Mouse (Mus musculus) G1E-ER4 (cell line): ENCODE measurements around the gene Bbs9. TPM values are rescaled to one million over a fixed set of nuclear protein-coding genes. Genes with fewer than 3 reads are reported as not detected.

ENCODE experiments used
- GATA1 ChIP-seq: IDR thresholded peaks from one replicate; pipeline ENCODE4 v1.8.0; 2012; ENCODE audit warnings: low read length, inconsistent platforms
- polyA plus RNA-seq: library from polyadenylated mRNA; stranded (reverse); fragments of >175 nt; gene quantifications from 2 replicates; pipeline ENCODE4 v1.2.3, GENCODE M21; 2012

Gene Bbs9
- polyA plus RNA-seq, 1 experiment, result 0.65 TPM

GRCm38 (mm10) chr9:22678496-22678895 is 203.0 kb downstream of the Bbs9 start:
- TF ChIP-seq GATA1, result no peak

- no peak for TF ChIP-seq GATA1
Observed at GRCm38 (mm10) chr9:22679485-22679884, 204.0 kb downstream of the Bbs9 start.

GRCm38 (mm10) chr9:22680031-22680430 is 204.5 kb downstream of the Bbs9 start:
- TF ChIP-seq GATA1, result no peak

GRCm38 (mm10) chr9:22680484-22680883 is 205.0 kb downstream of the Bbs9 start:
- TF ChIP-seq GATA1, result no peak

GRCm38 (mm10) chr9:22683786-22684185 is 208.3 kb downstream of the Bbs9 start:
- no peak for TF ChIP-seq GATA1

- no peak for TF ChIP-seq GATA1
Observed at GRCm38 (mm10) chr9:22686765-22687472, 211.4 kb downstream of the Bbs9 start.

- TF ChIP-seq GATA1, result no peak
Observed at GRCm38 (mm10) chr9:22690234-22690633, 214.7 kb downstream of the Bbs9 start.

GRCm38 (mm10) chr9:22695392-22695791 is 219.9 kb downstream of the Bbs9 start:
- no peak for TF ChIP-seq GATA1

- no peak for TF ChIP-seq GATA1
Observed at GRCm38 (mm10) chr9:22696809-22697374, 221.4 kb downstream of the Bbs9 start.

- TF ChIP-seq GATA1, result no peak
Observed at GRCm38 (mm10) chr9:22697811-22698210, 222.3 kb downstream of the Bbs9 start.

- no peak for TF ChIP-seq GATA1
Observed at GRCm38 (mm10) chr9:22698501-22698900, 223.0 kb downstream of the Bbs9 start.

- no peak for TF ChIP-seq GATA1
Observed at GRCm38 (mm10) chr9:22702065-22702611, 226.6 kb downstream of the Bbs9 start.

GRCm38 (mm10) chr9:22702812-22703367 is 227.4 kb downstream of the Bbs9 start:
- no peak for TF ChIP-seq GATA1

GRCm38 (mm10) chr9:22703541-22703940 is 228.0 kb downstream of the Bbs9 start:
- no peak for TF ChIP-seq GATA1

GRCm38 (mm10) chr9:22707166-22707913 is 231.8 kb downstream of the Bbs9 start:
- TF ChIP-seq GATA1, result no peak

GRCm38 (mm10) chr9:22708970-22709726 is 233.6 kb downstream of the Bbs9 start:
- no peak for TF ChIP-seq GATA1
